In the genomic region with DNA sequence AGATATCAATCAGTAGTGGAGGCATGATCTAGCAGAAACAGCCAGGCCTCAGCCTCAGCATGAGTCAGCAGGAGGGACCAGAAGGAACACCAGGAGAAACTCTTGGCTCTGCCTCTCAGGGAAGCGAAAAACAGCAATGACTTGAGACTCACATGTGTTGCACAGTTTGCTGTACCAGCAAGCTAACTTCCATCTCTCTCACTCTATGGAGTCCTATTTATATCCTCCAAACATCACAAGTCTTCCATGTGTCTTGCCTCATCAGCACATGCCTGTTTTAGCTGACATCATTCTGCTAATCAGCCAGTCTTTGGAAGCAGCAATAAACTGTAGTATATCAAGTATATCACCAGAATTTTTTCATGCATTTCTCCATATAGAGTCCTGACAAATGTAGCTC, we compare ENCODE assay signal across 14 mouse cellular contexts.
"Had no signal": no experiment of that assay in that cellular context is flagged by ENCODE, and none has a peak within 500 bp of the region (broad histone marks: within the 10 kb centered on the region; RNA-seq: fewer than 3 reads in every experiment).

No protein-coding gene starts in this region.

- H3K9me3 ChIP-seq: limb, embryonic 12.5 days; liver, embryonic 13.5 days; midbrain, embryonic 15.5 days; neural tube, embryonic 12.5 days; stomach, embryonic 15.5 days had no signal

- DNase-seq: kidney, adult 11 months; kidney, adult 9 months; kidney, postnatal 36 days; liver; liver, embryonic 13.5 days; liver, postnatal 0 days; thymus, adult 2 months; thymus, postnatal 25 days had no signal

- ATAC-seq: liver, postnatal 0 days; midbrain, embryonic 15.5 days had no signal

- H3K4me2 ChIP-seq: limb, embryonic 12.5 days; liver, embryonic 13.5 days; midbrain, embryonic 11.5 days; midbrain, embryonic 15.5 days; neural tube, embryonic 12.5 days; stomach, embryonic 15.5 days had no signal

- H3K27me3 ChIP-seq: limb, embryonic 12.5 days; liver, embryonic 13.5 days; midbrain, embryonic 15.5 days; neural tube, embryonic 12.5 days; stomach, embryonic 15.5 days had no signal

- H3K9ac ChIP-seq: limb, embryonic 12.5 days; liver, embryonic 13.5 days; liver, postnatal 0 days; midbrain, embryonic 15.5 days; neural tube, embryonic 12.5 days; stomach, embryonic 15.5 days had no signal

- H3K27ac ChIP-seq: kidney, postnatal 0 days; limb, embryonic 12.5 days; liver, embryonic 13.5 days; midbrain, embryonic 15.5 days; neural tube, embryonic 12.5 days; stomach, embryonic 15.5 days had no signal

- H3K4me1 ChIP-seq: limb, embryonic 12.5 days; liver, embryonic 13.5 days; neural tube, embryonic 12.5 days; stomach, embryonic 15.5 days had no signal

- H3K4me3 ChIP-seq: limb, embryonic 12.5 days; liver, embryonic 13.5 days; midbrain, embryonic 15.5 days; neural tube, embryonic 12.5 days; stomach, embryonic 15.5 days had no signal

- H3K36me3 ChIP-seq: limb, embryonic 12.5 days; liver, embryonic 13.5 days; midbrain, embryonic 15.5 days; neural tube, embryonic 12.5 days; stomach, embryonic 15.5 days had no signal
